Mouse (Mus musculus): ENCODE results near the gene Lpgat1.

DNA sequence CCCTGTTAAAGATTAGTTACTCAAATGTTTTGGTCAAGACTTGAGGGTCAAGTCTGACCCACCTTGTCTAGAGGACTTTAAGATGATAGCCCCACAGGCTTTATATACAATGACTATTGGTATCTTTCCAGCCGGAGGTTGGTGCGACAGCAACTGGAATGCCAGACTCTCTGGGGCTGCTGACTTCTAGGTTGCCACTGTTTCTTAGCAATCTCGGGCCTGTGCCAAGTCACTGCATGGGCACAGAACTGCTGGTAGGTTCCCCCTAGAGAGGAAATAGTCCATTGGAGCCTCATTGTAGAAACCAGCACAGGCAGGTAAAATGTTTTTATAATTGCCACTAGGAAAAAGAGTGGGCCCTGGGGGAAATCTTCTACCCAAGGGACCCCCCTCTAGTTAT is 3.8 kb upstream of the Lpgat1 start:
- TF ChIP-seq CTCF (IDR thresholded peaks at IDR 0.05; ENCODE audit: low read depth) (no peak), EP300 (optimal IDR thresholded peaks at IDR 0.05) (no peak)

Measured in stomach, postnatal 0 days (tissue).